Mouse (Mus musculus) spleen, adult 18-20 months (tissue): ENCODE data around the gene 4930539E08Rik.

Experiments
- DNase-seq, 2 experiments: peaks; one replicate each; pipeline ENCODE4 v3.0.0; 2022; ENCODE audit warnings: mixed read lengths in 2 of 2

Gene 4930539E08Rik

DNA sequence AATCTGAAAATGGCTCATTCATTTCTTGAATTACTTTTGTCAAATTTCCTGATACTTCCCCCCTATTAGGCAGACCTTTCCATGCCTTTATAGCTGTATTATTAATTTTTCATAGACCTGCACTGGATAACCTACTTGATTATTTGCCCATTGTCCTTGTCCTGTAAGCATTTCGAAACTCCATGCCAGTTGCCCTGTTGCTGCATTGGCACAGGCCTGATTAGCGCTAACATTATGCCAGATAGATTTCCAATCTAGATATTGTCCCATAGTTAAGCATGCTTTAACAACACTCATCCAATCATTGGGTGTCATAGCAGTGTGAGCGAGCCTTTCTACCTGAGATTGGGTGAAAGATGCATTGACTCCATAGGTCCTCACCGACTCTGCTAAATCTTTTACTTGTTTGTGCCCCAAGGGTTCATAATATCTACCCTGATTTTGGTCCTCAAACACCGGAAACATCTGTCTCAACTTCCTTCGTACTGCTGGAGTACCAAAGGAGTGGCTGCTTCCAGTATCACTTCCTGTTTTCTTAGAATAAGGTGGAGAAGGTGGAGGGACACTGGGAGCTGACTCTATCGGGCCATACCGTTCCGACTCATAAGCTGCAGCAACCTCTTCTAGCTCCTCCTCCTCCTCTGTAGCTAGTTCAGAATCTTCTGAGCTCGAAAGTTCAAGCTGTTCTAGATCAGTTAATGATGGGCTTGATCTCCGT, 20.9 kb downstream of the 4930539E08Rik start:
- no peak for DNase-seq

DNA sequence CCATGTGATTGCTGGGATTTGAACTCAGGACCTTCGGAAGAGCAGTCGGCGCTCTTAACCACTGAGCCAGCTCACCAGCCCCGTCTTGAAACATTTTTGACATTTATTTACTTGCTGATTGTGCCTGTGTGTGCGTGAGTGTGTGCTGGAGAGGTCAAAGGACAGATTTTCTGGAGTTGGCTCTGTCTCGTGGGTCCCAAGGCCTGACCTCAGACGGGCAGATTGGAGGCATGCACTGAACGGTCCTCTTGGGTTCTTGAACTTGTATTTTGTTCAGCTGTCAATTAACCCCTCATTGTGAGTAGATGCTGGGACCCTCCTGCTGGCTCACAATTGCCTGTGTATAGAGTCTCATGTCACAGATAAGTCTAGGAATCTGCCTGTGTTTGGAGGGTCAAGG, 28.9 kb downstream of the 4930539E08Rik start:
- no peak for DNase-seq

DNA sequence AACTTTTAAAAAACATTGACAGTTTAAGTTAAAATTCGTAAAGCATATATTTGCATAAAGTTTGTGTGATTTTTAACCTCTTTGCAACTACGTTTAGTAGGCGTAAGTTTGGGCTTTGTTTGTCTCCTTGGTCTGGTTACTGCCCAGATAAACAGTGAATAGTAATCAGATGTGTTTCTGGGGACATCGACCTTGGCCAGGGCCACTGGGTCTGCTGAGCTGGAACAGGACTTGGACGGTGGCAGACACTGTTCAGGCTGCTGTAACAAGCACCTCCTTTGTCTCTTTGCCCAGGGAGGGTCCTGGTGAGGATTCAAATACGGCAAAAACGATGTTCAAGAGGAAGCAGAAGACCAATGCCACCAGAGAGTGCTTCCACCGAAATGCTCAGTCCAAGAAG, 29.9 kb downstream of the 4930539E08Rik start:
- no peak for DNase-seq

DNA sequence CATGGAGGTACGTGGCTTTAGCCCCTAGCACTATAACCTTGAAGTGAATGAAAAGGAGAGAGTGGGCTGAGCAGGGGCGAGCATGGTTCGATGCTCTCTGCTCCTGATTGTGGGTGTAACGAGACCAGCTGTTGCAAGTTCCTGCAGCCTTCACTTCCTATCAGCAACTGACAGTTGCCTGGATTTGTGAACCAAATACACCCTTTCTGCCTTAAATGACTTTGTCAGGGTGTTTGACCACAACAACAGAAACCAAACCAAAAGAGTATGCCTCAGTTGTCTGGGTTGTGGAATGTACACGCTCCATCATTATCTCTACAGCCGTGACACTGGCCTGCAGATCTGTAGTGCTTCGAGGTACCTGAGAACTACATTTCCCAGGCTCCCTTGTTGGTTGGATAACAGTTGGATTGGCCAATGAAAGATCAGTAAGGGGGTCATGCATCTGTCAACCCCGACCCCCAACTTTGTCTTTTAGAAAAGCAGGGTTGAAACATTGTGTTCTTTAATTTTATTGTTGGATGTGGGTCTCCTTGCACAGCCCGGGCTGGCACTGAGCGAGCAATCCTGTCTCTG, 31.1 kb downstream of the 4930539E08Rik start:
- DNase-seq: no peak

DNA sequence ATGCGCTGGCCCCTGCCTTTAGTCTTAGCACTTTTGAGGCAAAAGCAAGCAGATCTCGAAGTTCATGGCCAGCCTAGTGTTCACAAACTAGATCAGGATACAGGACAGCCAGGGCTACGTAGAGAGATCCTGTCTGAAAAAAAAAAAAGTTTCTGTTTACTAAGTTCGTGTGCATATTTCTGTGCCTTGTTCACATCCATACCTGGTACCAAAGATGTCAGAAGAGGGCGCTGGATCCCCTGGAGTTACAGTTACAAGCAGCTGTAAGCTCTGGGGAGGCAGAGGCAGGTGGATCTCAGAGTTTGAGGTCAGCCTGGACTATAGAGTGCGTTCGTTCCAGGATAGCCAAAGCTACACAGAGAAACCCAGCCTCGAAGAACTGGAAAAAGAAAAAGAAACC, 32.3 kb downstream of the 4930539E08Rik start:
- DNase-seq: no peak

DNA sequence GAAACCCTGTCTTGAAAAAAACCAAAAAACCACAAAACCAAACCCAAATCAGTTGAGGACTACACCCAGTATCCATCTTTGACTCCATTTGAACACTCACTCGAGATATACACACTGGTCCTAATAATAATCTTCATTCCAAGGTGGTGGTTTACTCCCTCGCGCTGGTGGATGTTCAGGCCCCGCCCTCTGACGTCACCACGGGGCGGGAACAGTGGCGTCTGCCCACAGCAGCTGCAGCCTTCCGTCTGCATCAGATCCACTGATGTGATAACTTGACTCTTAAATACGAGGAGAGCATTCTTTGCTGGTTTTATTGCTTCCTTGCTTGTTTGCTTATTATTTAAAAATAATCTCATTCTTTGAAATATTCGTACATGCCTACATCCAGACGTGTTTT, 32.8 kb downstream of the 4930539E08Rik start:
- DNase-seq: peak; percentile 44 to 73

DNA sequence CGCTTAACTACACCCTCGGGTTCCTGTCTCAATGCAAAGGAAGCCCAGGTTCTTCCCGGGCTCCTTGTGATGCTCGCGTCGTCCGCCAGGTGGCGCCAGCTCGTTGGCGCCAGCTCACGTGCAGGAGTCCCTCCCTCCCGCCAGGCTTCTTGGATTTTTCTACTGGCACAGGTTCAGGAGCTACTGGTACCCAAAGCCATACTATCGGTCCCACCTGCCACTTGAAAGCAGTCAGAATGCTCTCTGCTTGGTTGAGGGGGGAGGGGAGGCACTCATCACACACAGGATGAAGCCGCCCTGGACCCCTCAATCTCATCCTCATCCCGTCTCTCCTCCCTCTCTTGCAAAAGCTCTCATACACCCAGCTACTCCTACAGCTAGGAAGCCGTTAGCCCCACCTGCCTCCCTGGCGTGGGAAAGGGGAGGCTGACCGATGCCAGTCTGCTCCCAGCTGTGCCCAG, 35.2 kb downstream of the 4930539E08Rik start:
- peak; percentile 37 to 74 for DNase-seq

DNA sequence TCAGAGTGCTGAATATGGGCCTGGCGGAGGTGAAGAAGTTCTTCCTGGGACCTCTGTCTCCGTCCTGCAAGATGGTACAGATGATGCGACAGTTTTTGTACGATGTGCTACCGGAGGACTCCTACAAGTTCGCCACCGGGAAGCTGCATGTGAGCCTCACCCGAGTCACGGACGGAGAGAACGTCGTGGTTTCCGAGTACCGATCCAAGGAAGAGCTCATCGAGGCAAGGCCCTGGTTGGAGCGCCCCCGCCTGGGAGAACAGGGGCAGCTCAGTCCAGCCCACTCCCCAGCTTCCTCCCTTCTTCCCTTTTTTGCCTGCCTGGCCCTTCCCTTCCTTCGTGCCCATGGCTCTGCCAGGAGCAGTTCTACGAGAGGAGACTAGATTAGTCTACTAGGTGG, 38.3 kb downstream of the 4930539E08Rik start:
- DNase-seq: no peak

DNA sequence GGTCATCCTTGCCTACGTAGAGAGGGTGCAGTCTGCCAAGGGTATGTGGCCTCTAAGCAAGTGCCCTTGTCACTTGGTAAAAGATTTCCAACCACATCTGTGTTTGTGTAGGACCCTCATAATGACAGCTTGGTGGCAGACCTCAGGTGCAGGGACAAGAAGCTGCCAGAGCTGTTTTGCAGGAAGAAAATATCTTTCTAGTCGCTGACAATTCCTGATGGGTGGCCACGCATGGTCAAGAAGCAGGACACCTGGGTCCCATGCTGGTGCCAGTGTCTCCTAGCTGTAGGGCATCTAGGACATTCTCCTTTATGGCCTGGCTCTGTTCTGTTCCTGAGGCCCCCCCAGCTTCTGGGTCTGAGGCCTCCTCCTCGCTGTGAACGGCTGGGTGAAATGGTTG, 38.8 kb downstream of the 4930539E08Rik start:
- DNase-seq: no peak

DNA sequence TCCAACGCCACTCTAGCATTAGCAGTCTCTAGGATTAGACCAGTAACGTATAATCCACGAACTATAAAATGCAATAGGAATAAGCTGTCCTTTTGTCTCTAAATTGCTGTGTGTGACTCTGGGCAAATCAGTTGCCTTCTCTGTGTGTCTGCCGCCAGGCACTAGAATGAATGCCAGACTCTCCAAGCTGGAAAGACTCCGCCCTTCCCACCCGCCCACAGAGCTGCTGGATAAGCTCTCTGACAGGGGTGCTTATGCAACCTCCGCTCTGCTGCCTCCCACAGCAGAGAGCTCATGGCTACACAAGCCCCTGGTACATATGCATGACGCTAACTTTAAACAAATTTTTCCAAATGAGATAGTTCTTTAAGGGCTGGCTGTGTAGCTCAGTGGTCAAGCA, 39.8 kb downstream of the 4930539E08Rik start:
- DNase-seq: no peak

DNA sequence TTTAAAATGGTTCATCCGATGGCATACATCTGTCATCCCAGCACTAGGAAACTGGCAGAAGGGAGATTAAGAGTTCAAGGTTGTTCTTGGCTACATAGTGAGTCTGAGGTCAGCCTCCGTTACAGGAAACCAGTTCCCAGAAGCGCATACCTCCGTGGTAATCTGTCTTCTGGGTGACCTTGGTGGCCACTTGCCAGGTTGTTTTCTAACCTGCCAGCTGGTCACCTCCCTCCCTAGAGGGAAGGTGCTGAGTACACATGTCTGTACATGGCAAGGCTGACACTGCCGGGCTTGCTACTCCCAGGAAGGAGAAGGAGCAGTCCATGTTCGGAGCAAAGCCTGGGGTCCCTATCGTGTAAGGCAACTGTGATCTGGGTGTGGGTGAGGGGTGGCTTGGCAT, 40.3 kb downstream of the 4930539E08Rik start:
- no peak for DNase-seq

DNA sequence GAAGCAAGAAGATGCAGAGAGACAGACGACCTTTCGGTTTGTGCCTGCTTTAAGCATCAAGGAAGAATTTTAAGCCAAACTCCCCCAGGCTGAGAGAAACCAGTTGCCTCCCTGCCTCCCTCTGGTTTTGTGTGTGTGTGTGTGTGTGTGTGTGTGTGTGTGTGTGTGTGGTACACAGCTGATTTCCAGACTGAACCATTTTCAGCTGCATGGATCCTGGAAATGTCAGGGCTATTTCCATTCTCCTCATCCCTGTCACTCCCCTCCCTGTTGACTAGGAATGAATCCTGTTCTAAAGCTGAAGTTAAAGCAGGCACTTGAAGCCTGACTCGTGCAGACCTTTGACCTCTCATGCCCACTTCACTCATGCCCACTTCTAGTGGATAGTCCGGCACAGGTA, 40.9 kb downstream of the 4930539E08Rik start:
- no peak for DNase-seq

DNA sequence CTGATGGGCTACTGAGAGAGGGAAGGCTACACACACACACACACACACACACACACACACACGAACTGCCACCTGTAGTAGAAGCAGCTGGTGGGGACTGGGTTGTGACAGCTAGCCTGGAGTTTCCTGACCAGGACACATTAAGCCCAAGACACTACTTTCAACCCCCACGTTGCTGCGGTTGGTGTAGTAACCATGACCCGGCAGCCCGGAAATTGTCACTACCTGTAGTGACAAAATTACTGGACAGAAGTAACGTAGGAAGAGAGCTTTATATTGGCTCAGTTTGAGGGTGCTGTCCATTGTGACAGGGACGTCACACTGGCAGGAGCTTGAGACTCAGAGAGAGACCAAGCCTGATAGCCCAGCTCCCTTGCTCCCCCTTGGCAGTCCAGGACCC, 42.8 kb downstream of the 4930539E08Rik start:
- DNase-seq: no peak

DNA sequence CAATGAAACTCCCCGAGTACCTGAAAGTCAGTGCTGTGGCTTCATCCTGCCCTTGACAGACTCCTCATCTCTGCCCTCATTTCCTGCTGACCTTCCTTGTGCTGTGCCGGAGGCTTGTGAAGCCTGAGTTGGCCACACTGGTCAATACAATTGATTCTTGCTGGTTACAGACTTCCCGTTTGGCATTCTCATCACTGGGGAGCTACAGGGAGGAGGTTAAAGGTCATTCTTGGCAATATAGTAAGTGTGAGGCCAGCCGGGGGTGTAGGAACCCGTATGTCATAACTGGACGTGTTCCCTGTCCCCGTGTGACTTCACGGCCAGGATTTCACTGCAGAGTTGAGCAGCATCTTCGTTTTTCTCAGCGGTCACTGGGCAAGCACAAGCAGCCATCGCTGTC, 43.3 kb downstream of the 4930539E08Rik start:
- no peak for DNase-seq

DNA sequence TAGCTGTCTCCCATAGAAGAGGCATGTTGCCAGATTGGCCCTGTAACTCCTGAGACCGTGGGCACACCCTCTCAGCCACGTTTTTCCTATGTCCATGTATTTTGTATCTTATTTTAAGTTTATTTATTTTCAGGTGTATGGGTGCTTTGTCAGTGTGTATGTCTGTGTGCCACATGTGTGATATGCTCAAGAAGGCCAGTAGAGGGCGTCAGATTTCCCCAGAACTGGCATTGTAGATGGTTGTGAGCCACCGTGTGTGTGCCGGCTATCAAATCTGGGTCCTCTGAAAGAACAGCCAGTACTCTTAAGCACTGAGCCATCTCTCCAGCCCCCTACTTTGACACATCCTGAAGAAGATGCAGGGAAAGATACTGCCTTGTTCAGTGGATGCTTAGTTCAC, 44.7 kb downstream of the 4930539E08Rik start:
- DNase-seq: no peak

DNA sequence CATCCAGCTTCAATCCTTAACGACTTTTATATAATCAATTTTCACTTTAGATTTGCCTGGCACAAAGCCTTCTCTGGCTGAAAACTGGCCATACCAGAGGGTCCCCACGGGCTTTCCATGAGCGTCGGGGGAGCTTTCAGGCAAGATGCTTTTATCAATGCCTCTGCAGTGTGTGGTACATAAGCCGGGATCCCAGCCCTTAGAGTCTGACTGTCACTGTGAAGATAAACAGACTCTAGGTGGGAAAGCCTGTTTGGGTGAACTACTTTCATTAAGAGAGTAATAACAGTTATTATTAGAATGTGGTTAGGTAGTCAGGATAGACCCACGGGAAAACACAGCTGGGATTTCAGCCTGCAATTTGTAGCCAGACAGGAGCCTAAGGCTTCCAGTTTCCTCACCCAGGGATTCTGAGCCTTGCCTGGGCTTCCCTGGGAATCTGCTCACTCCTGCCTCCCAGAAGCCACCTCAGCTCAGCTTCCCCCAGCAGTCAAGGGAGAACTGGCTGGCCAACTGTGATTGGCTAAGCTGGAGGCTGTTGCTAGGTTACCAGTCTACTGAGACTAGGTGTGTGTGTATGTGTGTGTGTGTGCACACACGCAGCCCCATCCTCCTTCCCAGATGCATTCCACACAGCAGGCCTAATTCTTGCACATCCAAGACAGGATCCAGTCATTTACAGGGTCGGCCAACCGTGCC, 45.6 kb downstream of the 4930539E08Rik start:
- no peak for DNase-seq

DNA sequence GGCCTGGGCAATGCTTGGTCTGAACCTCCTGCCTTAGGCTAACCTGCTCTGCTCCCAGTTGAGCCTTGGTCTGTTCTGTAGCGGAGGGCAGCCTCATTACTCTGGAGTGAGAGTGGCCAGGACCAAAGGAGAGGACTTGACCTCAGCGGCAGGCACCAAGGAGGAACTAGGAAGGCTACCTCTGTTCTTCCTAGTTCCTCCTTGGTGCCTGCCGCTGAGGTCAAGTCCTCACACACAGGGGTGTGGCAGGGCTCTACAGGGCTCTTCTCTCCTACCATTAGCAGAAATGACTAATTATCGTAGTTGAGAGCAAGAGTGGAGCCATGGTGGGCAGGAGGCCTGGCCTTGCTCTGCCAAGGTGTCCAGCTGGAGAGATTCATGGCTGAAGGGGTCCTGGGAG, 47.7 kb downstream of the 4930539E08Rik start:
- no peak for DNase-seq

DNA sequence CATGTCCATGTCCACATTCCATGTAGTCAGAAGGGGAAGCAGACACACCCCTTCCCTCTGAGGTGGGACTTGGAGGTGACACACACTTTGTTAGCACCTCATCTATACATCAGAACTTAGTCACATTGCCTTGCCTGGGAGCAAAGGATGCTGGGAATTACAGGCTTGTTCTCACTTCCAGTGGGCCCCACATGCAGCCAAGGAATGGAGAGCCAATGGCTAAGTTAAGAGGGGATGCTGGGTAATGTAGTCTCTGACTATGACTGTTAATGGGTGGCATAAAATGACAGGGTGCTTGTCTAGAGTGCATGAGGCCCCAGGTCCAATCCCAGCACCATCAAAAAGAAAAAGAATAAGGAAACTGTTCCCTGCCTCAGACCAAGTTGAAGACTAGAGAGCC, 48.2 kb downstream of the 4930539E08Rik start:
- DNase-seq: no peak

DNA sequence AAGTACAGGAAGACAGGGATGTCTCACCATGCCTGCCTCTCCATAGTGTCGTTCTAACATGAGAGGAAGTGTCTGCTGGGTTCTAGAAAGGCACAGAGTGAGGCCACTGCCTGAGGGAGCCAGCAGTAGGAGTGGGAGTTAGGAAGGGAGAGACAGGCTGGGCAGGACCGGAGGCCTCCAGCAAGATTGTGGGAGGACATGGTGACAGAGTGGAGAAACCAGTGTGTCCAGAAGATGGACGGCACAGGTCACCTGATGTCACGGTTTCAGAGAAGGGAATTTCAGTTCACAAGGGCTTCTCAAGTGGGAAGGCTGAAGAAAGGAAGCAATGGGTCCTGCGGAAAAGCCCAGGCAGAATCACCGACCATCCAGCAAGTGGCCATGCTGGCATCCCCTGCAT, 50.7 kb downstream of the 4930539E08Rik start:
- no peak for DNase-seq

DNA sequence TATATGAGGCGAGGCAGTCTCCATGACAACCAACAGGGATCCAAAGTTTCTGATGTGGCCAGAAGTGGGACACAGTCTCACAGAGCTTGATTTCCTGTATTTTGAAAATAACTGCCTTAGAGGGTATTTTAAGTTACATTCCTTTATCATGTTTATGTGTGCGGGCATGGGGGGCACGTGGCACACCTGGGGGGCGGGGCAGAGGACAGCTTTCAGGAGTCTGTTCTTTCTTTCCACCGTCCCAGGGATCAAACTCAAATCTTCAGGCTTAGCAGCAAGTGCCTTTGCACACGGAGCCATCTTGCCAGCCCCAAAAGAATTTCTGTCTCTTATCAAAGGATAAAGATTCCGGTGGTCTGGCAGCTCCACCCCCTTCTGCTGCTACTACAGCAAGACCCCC, 51.2 kb downstream of the 4930539E08Rik start:
- DNase-seq: no peak

DNA sequence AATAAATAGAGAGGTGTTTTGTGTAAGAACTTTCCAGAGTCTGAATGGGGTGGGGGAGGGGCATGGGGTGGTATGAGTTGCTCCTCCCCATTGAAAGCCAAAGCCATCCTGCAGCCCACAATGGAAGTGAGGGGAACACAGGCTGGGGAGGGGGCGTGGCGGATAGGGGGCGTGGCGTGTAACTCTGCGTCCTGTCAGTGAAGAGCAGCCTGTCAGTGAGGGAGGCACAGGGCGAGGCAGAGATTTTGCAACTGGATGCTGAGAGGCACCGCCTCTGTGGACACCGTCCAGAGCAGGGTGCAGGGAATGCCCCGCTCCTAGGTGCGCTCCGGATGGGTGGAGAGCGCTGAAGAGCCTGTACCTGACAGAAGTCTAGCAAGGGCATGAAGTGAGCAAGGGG, 56.9 kb downstream of the 4930539E08Rik start, which contains the start of gene Pnpla1:
Pnpla1 (plus strand) TSS at position 207 of the 400 bp plus-strand sequence.
- no peak for DNase-seq

DNA sequence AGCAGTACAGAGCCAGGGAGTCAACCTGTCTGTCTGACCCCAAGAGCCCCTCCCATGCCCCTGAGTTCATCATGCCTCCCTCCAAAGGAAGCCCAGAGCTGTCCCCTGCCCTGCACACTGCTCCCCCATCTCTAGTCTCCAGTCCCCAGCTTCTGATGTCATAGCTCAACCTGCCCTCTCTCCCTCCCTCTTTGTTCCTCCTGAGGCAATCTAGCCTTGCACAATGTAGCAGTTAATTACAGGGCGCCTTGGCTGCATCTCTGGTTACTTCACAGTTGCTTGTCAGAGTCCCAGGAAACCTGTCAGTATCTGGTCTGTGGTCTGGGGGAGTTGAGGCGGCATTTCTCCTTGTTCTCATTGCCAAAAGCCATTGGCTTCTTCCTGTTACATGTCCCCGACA, 59.1 kb downstream of the 4930539E08Rik start:
- no peak for DNase-seq

DNA sequence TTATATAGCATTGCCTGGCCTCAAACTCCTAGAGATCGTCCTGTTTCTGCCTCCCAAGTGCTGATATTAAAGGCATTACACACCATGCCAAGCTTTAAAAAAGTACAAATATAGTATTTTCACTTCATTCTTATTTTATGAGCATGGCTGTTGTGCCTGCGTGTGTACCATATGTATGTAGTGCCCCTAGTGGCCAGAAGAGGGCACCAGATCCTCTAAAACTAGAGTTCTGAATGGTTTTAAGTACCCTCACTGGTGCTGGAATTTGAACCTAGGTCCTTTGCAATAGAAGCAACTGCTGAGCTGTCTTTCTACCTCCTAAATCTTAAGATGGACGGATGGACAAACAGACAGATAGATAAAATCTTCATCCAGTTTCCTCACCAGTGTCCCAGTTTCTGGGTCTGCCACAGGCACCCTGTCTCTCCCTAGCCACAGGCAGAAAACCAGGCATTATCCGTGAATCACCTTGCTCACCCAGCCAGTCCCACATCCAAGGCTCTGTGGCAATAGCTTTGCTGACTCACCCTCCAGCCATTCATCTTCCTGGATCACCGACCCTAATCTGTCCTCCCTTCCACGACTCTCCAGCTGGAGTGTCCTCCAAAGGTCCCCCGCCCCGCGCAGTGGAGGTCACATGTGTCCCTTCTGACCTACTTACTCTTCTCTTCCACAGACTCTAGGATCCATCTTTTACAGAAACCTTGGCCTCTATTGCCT, 59.8 kb downstream of the 4930539E08Rik start:
- DNase-seq: peak in 1 of 2 experiments; percentile 41
